ENCODE assay signal across 11 mouse cellular contexts in genomic region chr6:93848942-93849790, GRCm38 (mm10).
DNase-seq lines count a peak whose midpoint lies in the region; ATAC-seq lines count a peak whose summit lies in the region.
"Had no signal": no experiment of that assay in that cellular context is flagged by ENCODE, and none has a peak within 500 bp of the region (broad histone marks: within the 10 kb centered on the region; RNA-seq: fewer than 3 reads in every experiment).

No protein-coding gene starts in this region.

- peak; percentile 98 for DNase-seq in R1 (ENCODE audit: low read depth, low spot score)
- peak; percentile 58 for DNase-seq in embryo, embryonic 10.5 days (ENCODE audit: low spot score)
- DNase-seq in midbrain, embryonic 14.5 days, result peak; percentile 67
- no peak for DNase-seq in heart, postnatal 25 days (ENCODE audit: low spot score)
- no peak for DNase-seq in lung, adult 18-20 months
- no peak for DNase-seq in kidney, adult 8-10 months
- DNase-seq: adrenal gland, postnatal 25 days; liver; lung, postnatal 36 days had no signal

- no peaks in the 10 kb centered on the region for H3K27me3 ChIP-seq in forebrain, embryonic 16.5 days (replicated peaks; ENCODE audit: control insufficient read depth, insufficient read depth, low read length)
- no peaks in the 10 kb centered on the region for H3K27me3 ChIP-seq in midbrain, embryonic 14.5 days (ENCODE audit: control insufficient read depth, insufficient read depth, low read length)

- H3K9ac ChIP-seq in forebrain, embryonic 16.5 days (replicated peaks; ENCODE audit: low read depth, low read length), result no peak overlapping the region
- 0 out of 2 replicates have a peak overlapping the region, but pooled peaks have one; percentile 26 for H3K9ac ChIP-seq in midbrain, embryonic 14.5 days (replicated peaks; ENCODE audit: low read length)

- peak; percentile 84 for ATAC-seq in forebrain, embryonic 16.5 days
- ATAC-seq in midbrain, embryonic 14.5 days (ENCODE audit: low FRiP score, low TSS enrichment), result peak; percentile 73
- ATAC-seq in CD4-positive, CD25-positive, alpha-beta regulatory T cell, adult 4 months, result no peak

- H3K4me2 ChIP-seq in forebrain, embryonic 16.5 days (ENCODE audit: low read length), result no peak overlapping the region
- H3K4me2 ChIP-seq in midbrain, embryonic 14.5 days (ENCODE audit: low read length), result peak overlapping the region; percentile 19; the same call in 1 of the 2 replicates

- WGBS in forebrain, embryonic 16.5 days, result 13% methylated on average over 7 of the region's 7 CpGs
- WGBS in midbrain, embryonic 14.5 days, result 17% methylated on average over 7 of the region's 7 CpGs

- no peak overlapping the region for H3K4me3 ChIP-seq in forebrain, embryonic 16.5 days (replicated peaks; ENCODE audit: low read length)
- H3K4me3 ChIP-seq in midbrain, embryonic 14.5 days (replicated peaks; ENCODE audit: low read depth, low read length), result no peak overlapping the region

- intact Hi-C loops in heart, postnatal 25 days (cut with DNase I), result no loop called here

- peak overlapping the region; percentile 79 for H3K27ac ChIP-seq in forebrain, embryonic 16.5 days (ENCODE audit: low read length)
- peak overlapping the region; percentile 74 for H3K27ac ChIP-seq in midbrain, embryonic 14.5 days (replicated peaks; ENCODE audit: low read depth, low read length)

- peaks cover 40% of the 10 kb centered on the region for H3K4me1 ChIP-seq in forebrain, embryonic 16.5 days (replicated peaks; ENCODE audit: control insufficient read depth, insufficient read depth, low read length)
- peaks cover 43% of the 10 kb centered on the region for H3K4me1 ChIP-seq in midbrain, embryonic 14.5 days (ENCODE audit: control insufficient read depth, insufficient read depth, low read length)

- no peaks in the 10 kb centered on the region for H3K9me3 ChIP-seq in forebrain, embryonic 16.5 days (ENCODE audit: control insufficient read depth, low read length)
- H3K9me3 ChIP-seq in midbrain, embryonic 14.5 days (ENCODE audit: control insufficient read depth, low read length), result no peaks in the 10 kb centered on the region

- H3K36me3 ChIP-seq in forebrain, embryonic 16.5 days (ENCODE audit: control insufficient read depth, insufficient read depth), result no peaks in the 10 kb centered on the region
- no peaks in the 10 kb centered on the region for H3K36me3 ChIP-seq in midbrain, embryonic 14.5 days (ENCODE audit: control insufficient read depth, insufficient read depth, low read length)

Comparison
In these comparisons a context has a peak if more than half of its experiments do, and no peak if none do; other contexts are left out.
1. DNase-seq: peak in R1 (single experiment), embryo, embryonic 10.5 days (single experiment) and midbrain, embryonic 14.5 days (single experiment); none in heart, postnatal 25 days (single experiment), lung, adult 18-20 months (0 of 2) and kidney, adult 8-10 months (0 of 2).